Mouse (Mus musculus) heart, postnatal 0 days (tissue): ENCODE results near the gene Nhlrc4. TPM values are rescaled to one million over a fixed set of nuclear protein-coding genes. Genes with fewer than 3 reads are reported as not detected.

ENCODE experiments used
- ATAC-seq: fragments of 200-750 bp; cut with Nextera tagmentation; 2 replicates; pipeline ENCODE4 v1.8.0; 2017; ENCODE audit warnings: low read depth, moderate number of reproducible peaks, moderate library complexity; ENCODE audit not compliant: insufficient read depth
- DNase-seq: peaks from one replicate; pipeline ENCODE4 v3.0.0-alpha.2; 2016; ENCODE audit warnings: low spot score
- H3K27ac ChIP-seq: fragments of 300-500 bp; sonication (generic); 2 replicates; pipeline ENCODE4 v1.5.1; 2014; ENCODE audit warnings: low read depth, mild to moderate bottlenecking
- H3K27me3 ChIP-seq: fragments of 300-500 bp; sonication (generic); 2 replicates; pipeline ENCODE4 v1.6.1; 2014; ENCODE audit warnings: low read length, mixed read lengths; ENCODE audit not compliant: control insufficient read depth, insufficient read depth
- H3K36me3 ChIP-seq: fragments of 300-500 bp; sonication (generic); replicated peaks from 2 replicates; pipeline ENCODE4 v1.6.1; 2014; ENCODE audit warnings: low read length, mixed read lengths; ENCODE audit not compliant: control insufficient read depth, insufficient read depth
- H3K4me1 ChIP-seq: fragments of 300-500 bp; sonication (generic); 2 replicates; pipeline ENCODE4 v1.6.1; 2014; ENCODE audit warnings: antibody characterized with exemption; ENCODE audit not compliant: control insufficient read depth, insufficient read depth
- H3K4me2 ChIP-seq: fragments of 300-500 bp; sonication (generic); 2 replicates; pipeline ENCODE4 v1.6.1; 2014; ENCODE audit warnings: low read depth, mild to moderate bottlenecking, low read length, moderate library complexity
- H3K4me3 ChIP-seq: fragments of 300-500 bp; sonication (generic); 2 replicates; pipeline ENCODE4 v1.5.1; 2014; ENCODE audit warnings: low read depth, low read length
- H3K9ac ChIP-seq: fragments of 300-500 bp; sonication (generic); replicated peaks from 2 replicates; pipeline ENCODE4 v1.6.1; 2014; ENCODE audit warnings: low read depth, low read length, mixed read lengths
- H3K9me3 ChIP-seq: fragments of 300-500 bp; sonication (generic); replicated peaks from 2 replicates; pipeline ENCODE4 v1.6.1; 2016; ENCODE audit warnings: low read length; ENCODE audit not compliant: control insufficient read depth
- CTCF ChIP-seq: IDR thresholded peaks from 2 replicates; pipeline ENCODE4 v1.5.1; 2016; ENCODE audit warnings: antibody characterized with exemption, control low read depth, low read depth
- EP300 ChIP-seq: IDR thresholded peaks from 2 replicates; pipeline ENCODE4 v1.6.1; 2016; ENCODE audit warnings: antibody characterized with exemption, low read depth
- WGBS: fragments of 180-500 bp; shearing (Covaris S2); extraction: QIAGEN DNeasy Blood & Tissue Kit; methylation state at CpG from one replicate; pipeline ENCODE4 v1.1.7; 2014; 5-methylcytosine and 5-hydroxymethylcytosine counted together
- polyA plus RNA-seq: library from polyadenylated mRNA; unstranded; fragments of >200 nt; fragmentation: Nextera tagmentation; extraction: Ambion mirVana; gene quantifications from 2 replicates; pipeline ENCODE4 v1.2.1, GENCODE M21; 2015
- total RNA-seq: library from RNA; depleted of rRNA; stranded (reverse); fragments of >200 nt; gene quantifications from 2 replicates; pipeline ENCODE4 v1.2.3, GENCODE M21; 2014; ENCODE audit warnings: low replicate concordance

Nhlrc4 gene
- total and polyA plus RNA-seq, 2 experiments from 2014 or later: not detected

DNA sequence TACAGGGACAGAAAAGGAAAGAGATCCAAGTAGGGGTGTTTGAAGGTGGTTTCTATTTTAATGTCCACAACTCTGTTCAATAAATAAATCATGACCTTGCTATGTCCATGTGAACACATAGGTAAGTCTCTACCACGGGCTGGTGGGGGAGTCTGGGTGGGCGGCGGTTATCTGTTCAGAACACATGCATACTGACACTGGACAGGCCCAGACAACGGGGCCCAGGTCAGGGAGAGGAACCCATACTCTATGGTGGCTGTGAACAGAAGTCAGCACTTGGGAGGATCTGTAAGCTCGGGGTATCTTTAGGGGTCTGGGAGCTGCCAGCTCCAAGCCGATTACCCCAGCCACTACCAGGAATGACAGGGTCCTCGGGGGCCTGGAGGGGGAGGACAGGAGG is 1.6 kb upstream of the Nhlrc4 start:
- ATAC-seq (no peak), DNase-seq (no peak)
- H3K4me3 ChIP-seq: no peak overlapping the region
- H3K9ac ChIP-seq: no peak overlapping the region
- H3K9me3 ChIP-seq: no peaks in the 10 kb centered on the region
- WGBS: 72% methylated on average over 7 of the region's 7 CpGs
- no peak for TF ChIP-seq CTCF
- TF ChIP-seq EP300: no peak
- H3K27ac ChIP-seq: no peak overlapping the region
- H3K4me2 ChIP-seq: no peak overlapping the region
- H3K4me1 ChIP-seq: no peaks in the 10 kb centered on the region
- no peaks in the 10 kb centered on the region for H3K36me3 ChIP-seq
- peaks cover 18% of the 10 kb centered on the region for H3K27me3 ChIP-seq

DNA sequence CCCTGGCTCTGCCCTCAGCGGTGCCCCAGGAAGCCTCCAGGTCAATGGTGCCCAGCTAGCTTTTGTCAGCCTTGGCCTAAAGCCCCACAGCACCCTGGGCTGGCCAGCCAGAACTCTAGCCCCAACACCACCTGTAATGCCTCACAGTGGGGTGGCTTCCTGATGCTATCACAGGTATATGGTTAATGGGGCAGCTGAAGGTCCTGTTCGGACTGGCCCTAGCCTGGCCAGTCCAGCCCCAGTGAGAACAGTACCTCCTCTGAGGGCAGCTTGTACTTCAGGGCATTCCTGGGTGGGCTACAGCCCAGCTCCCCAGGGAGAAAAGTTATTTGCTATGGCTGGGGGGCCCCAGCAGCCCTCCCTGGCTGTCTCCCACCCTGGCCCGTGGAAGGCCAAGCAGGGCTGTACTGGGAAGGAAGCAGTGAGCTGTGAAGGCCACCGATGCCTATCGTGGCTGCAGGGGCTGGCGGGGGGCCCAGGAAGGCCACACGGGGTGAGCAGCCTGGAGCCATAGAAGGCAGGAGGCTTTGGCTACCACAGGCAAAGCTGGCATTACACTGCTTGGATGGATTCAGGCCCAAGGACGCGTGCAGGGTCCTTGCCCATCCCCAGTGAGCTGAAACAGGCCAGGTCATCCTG is 875 bp upstream of the Nhlrc4 start:
- H3K27ac ChIP-seq: no peak overlapping the region

DNA sequence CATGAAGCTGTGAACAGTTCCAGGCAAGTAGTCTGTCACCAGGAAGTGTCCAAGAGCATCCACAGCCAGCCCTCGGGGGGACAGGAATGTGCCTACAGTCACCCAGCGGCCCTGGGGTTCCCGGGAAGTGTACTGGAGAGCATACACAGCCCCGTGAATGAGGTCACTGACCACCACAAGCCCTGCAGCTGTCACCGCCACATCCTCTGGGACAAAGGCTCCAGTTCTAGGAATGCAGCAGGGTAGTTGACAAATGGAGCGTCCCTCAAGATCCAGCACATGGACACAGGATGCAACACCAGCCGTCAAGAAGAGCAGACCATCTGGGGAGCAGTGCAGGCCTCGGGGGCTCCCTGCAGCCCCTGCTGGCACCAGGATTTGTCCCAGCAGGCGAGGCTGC is 992 bp downstream of the Nhlrc4 start:
- Histone ChIP-seq H3K27me3 (no peaks in the 10 kb centered on the region), H3K4me3 (no peak overlapping the region), H3K9me3 (no peaks in the 10 kb centered on the region), H3K36me3 (peaks cover 3% of the 10 kb centered on the region; the same call in 1 of the 2 replicates), H3K27ac (no peak overlapping the region), H3K9ac (no peak overlapping the region), H3K4me2 (no peak overlapping the region), H3K4me1 (peaks cover 8% of the 10 kb centered on the region; the same call in 1 of the 2 replicates)
- TF ChIP-seq CTCF (no peak), EP300 (no peak)
- WGBS: 58% methylated on average over 9 of the region's 9 CpGs
- DNase-seq (no peak), ATAC-seq (no peak)

More for the DNA sequence above, 875 bp upstream of the Nhlrc4 start:
- ATAC-seq (no peak), DNase-seq (no peak)
- no peak overlapping the region for H3K4me3 ChIP-seq
- no peak overlapping the region for H3K4me2 ChIP-seq
- H3K27me3 ChIP-seq: peaks cover 11% of the 10 kb centered on the region
- H3K36me3 ChIP-seq: no peaks in the 10 kb centered on the region
- H3K4me1 ChIP-seq: peaks cover 6% of the 10 kb centered on the region; the same call in 1 of the 2 replicates
- WGBS: 67% methylated on average over 9 of the region's 9 CpGs
- no peak for TF ChIP-seq CTCF
- no peak overlapping the region for H3K9ac ChIP-seq
- no peaks in the 10 kb centered on the region for H3K9me3 ChIP-seq

DNA sequence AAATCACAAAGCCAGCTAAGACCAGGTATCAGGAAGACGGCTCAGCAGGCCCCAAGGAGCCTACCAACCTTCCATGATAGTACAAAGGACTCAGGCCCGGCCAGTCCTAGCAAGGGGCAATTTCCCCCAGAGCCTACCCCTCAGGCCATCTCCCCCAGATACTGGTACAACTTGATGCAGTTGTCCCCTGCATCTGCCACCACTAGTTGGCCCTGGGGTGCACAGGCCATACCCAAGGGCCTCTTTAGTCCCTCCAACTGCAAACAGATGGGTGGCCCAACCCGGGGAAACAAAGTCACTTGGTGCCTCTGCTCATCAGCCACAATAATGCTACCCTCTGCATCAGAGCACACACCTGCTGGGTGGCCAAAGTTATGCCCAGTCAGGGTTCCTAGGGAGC is 1.5 kb downstream of the Nhlrc4 start:
- Histone ChIP-seq H3K4me2 (no peak overlapping the region), H3K9me3 (no peaks in the 10 kb centered on the region), H3K4me3 (no peak overlapping the region), H3K27me3 (no peaks in the 10 kb centered on the region), H3K27ac (no peak overlapping the region), H3K9ac (no peak overlapping the region), H3K36me3 (peaks cover 6% of the 10 kb centered on the region; the same call in 1 of the 2 replicates), H3K4me1 (peaks cover 8% of the 10 kb centered on the region; the same call in 1 of the 2 replicates)
- ATAC-seq: no peak
- no peak for TF ChIP-seq EP300
- no peak for TF ChIP-seq CTCF
- WGBS: 87% methylated on average over 3 of the region's 3 CpGs
- no peak for DNase-seq

DNA sequence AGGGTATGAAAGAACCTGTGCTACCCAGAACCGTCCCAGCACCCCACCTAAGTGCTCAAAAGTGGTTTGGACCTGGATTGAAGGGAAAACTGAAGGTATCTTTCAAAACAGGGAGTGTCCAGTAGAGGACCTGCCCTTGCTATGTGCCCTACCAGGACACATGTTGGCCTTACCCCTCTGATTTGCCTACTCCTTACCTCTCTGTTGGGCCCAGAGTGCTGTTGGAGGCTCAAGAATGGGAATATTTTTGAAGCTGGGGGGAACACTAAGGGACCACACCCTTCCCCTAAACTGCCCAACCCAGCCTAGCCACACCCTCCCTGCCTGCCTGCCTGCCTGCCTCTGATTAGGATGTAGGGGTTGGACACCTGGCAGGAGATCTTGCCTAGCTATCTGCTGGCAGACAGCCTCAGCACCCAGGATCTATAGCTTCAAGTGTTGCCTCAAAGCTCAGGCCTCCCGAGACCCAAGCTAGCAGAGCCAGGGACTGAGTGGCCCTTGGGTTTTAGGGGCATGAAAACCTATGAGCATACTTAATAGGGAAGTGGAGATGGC is 2.1 kb downstream of the Nhlrc4 start:
- Histone ChIP-seq H3K4me3 (no peak overlapping the region), H3K36me3 (peaks cover 6% of the 10 kb centered on the region), H3K27me3 (no peaks in the 10 kb centered on the region), H3K27ac (no peak overlapping the region), H3K9ac (no peak overlapping the region), H3K9me3 (no peaks in the 10 kb centered on the region), H3K4me2 (no peak overlapping the region), H3K4me1 (peaks cover 8% of the 10 kb centered on the region; the same call in 1 of the 2 replicates)
- TF ChIP-seq CTCF (no peak), EP300 (no peak)
- no peak for DNase-seq
- no peak for ATAC-seq
- WGBS: 82% methylated on average over 2 of the region's 2 CpGs
